In the genomic region with DNA sequence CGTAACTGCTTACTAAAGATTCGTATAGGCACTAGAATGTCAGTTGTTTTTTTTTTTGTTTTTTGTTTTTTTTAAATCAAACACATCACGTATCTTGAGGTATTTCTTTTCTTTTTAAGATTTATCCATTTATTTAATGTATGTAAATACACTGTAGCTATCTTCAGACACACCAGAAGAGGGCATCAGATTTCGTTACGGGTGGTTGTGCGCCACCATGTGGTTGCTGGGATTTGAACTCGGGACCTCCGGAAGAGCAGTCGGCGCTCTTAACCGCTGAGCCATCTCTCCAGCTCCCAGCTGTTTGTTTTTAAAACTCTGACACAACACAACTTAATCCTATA, we compare ENCODE assay signal across 9 mouse cellular contexts. TPM values are rescaled to one million over a fixed set of nuclear protein-coding genes. Genes with fewer than 3 reads are reported as not detected.
DNase-seq lines count a peak whose midpoint lies in the region; ATAC-seq and TF ChIP-seq lines count a peak whose summit lies in the region.
"Not testable (repeated sequence)": the region's sequence is repeated elsewhere in the genome, so short reads cannot be mapped to it uniquely, and the experiment has no call there.
"Had no signal": no experiment of that assay in that cellular context is flagged by ENCODE, and none has a peak within 500 bp of the region (broad histone marks: within the 10 kb centered on the region; RNA-seq: fewer than 3 reads in every experiment).

No protein-coding gene starts in this region.

- H3K27ac ChIP-seq in bone marrow macrophage, adult 2 months (ENCODE audit: insufficient read depth, low read depth, low read length); forebrain, embryonic 11.5 days (ENCODE audit: low read depth, low read length); heart, embryonic 14.5 days (replicated peaks in 1 of 2; ENCODE audit: control insufficient read depth in 1 of 2, insufficient read depth in 1 of 2, low read depth in 2 of 2, low read length in 2 of 2); intestine, embryonic 15.5 days; limb, embryonic 13.5 days; neural tube, embryonic 11.5 days (ENCODE audit: low read depth, low read length); testis, adult 2 months (ENCODE audit: control insufficient read depth, insufficient read depth, low read depth, low read length): not testable (repeated sequence)
- 0 out of 2 replicates have a peak overlapping the region, but pooled peaks have one; percentile 41 for H3K27ac ChIP-seq in lung, embryonic 15.5 days

- ATAC-seq in forebrain, embryonic 11.5 days (replicated peaks; ENCODE audit: low FRiP score); heart, embryonic 14.5 days (ENCODE audit: insufficient number of reproducible peaks, insufficient read depth, low FRiP score, low read depth); intestine, embryonic 15.5 days; limb, embryonic 13.5 days (ENCODE audit: low FRiP score, low read depth); lung, embryonic 15.5 days (ENCODE audit: borderline replicate concordance, extremely low read depth, low FRiP score, low TSS enrichment); neural tube, embryonic 11.5 days (ENCODE audit: insufficient read depth, low FRiP score, low TSS enrichment): not testable (repeated sequence)

- peak overlapping the region; percentile 47 for H3K4me3 ChIP-seq in bone marrow macrophage, adult 2 months (ENCODE audit: insufficient read depth, low read length)
- peak overlapping the region; percentile 37 for H3K4me3 ChIP-seq in forebrain, embryonic 11.5 days (ENCODE audit: low read depth, low read length)
- peak overlapping the region; percentile 41 to 51 for H3K4me3 ChIP-seq in heart, embryonic 14.5 days (ENCODE audit: control insufficient read depth in 1 of 2, insufficient read depth in 1 of 2, low read depth in 1 of 2, low read length in 2 of 2)
- H3K4me3 ChIP-seq in intestine, embryonic 15.5 days (replicated peaks): peak overlapping the region; percentile 49
- H3K4me3 ChIP-seq in limb, embryonic 13.5 days: peak overlapping the region; percentile 52
- peak overlapping the region; percentile 54 for H3K4me3 ChIP-seq in lung, embryonic 15.5 days
- peak overlapping the region; percentile 42 for H3K4me3 ChIP-seq in neural tube, embryonic 11.5 days (ENCODE audit: low read depth, low read length)
- H3K4me3 ChIP-seq in testis, adult 2 months (ENCODE audit: control insufficient read depth, low read depth, low read length): peak overlapping the region; percentile 87

- WGBS in forebrain, embryonic 11.5 days: 15% methylated on average over 11 of the region's 11 CpGs
- 13% methylated on average over 11 of the region's 11 CpGs for WGBS in heart, embryonic 14.5 days
- 13% methylated on average over 11 of the region's 11 CpGs for WGBS in intestine, embryonic 15.5 days
- 12% methylated on average over 11 of the region's 11 CpGs for WGBS in limb, embryonic 13.5 days
- 12% methylated on average over 11 of the region's 11 CpGs for WGBS in lung, embryonic 15.5 days
- 14% methylated on average over 11 of the region's 11 CpGs for WGBS in neural tube, embryonic 11.5 days

- not testable (repeated sequence) for H3K9ac ChIP-seq in forebrain, embryonic 11.5 days (ENCODE audit: low read length); heart, embryonic 14.5 days (ENCODE audit: low read length); neural tube, embryonic 11.5 days (ENCODE audit: low read length)
- peak overlapping the region; percentile 54; the same call in 1 of the 2 replicates for H3K9ac ChIP-seq in intestine, embryonic 15.5 days
- peak overlapping the region; percentile 25; the same call in 1 of the 2 replicates for H3K9ac ChIP-seq in limb, embryonic 13.5 days
- H3K9ac ChIP-seq in lung, embryonic 15.5 days: peak overlapping the region; percentile 47; the same call in 1 of the 2 replicates

- H3K36me3 ChIP-seq in forebrain, embryonic 11.5 days (ENCODE audit: control insufficient read depth, insufficient read depth, low read length); heart, embryonic 14.5 days (ENCODE audit: control insufficient read depth, insufficient read depth, low read length); intestine, embryonic 15.5 days; limb, embryonic 13.5 days; lung, embryonic 15.5 days; neural tube, embryonic 11.5 days (ENCODE audit: control insufficient read depth, insufficient read depth, low read length); testis, adult 2 months (ENCODE audit: control insufficient read depth, insufficient read depth, low read length): not testable (repeated sequence)

- peak; percentile 49; the same call in 1 of the 2 replicates for TF ChIP-seq CTCF in bone marrow macrophage, adult 2 months (IDR thresholded peaks at IDR 0.05; ENCODE audit: low read depth, low read length)
- TF ChIP-seq CTCF in testis, adult 2 months (IDR thresholded peaks at IDR 0.05; ENCODE audit: control insufficient read depth, insufficient read depth, insufficient replicate concordance, low read depth, low read length): 0 out of 2 replicates have a peak, but pooled peaks have one; percentile 3

- H3K4me1 ChIP-seq in bone marrow macrophage, adult 2 months (ENCODE audit: control insufficient read depth, insufficient read depth, low read length): peaks cover 16% of the 10 kb centered on the region
- H3K4me1 ChIP-seq in forebrain, embryonic 11.5 days (replicated peaks; ENCODE audit: control insufficient read depth, insufficient read depth, low read length); heart, embryonic 14.5 days (ENCODE audit: control insufficient read depth in 2 of 2, insufficient read depth in 2 of 2, low read length in 2 of 2); intestine, embryonic 15.5 days (replicated peaks); neural tube, embryonic 11.5 days (ENCODE audit: control insufficient read depth, insufficient read depth, low read length); testis, adult 2 months (ENCODE audit: control insufficient read depth, insufficient read depth, low read length): not testable (repeated sequence)
- H3K4me1 ChIP-seq in limb, embryonic 13.5 days: peaks cover 12% of the 10 kb centered on the region
- peaks cover 14% of the 10 kb centered on the region for H3K4me1 ChIP-seq in lung, embryonic 15.5 days

- H3K27me3 ChIP-seq in forebrain, embryonic 11.5 days (ENCODE audit: control insufficient read depth, insufficient read depth, low read length): peaks cover 20% of the 10 kb centered on the region
- H3K27me3 ChIP-seq in heart, embryonic 14.5 days (ENCODE audit: control insufficient read depth, insufficient read depth, low read length); intestine, embryonic 15.5 days (replicated peaks); lung, embryonic 15.5 days; testis, adult 2 months (ENCODE audit: control insufficient read depth, insufficient read depth, low read length): not testable (repeated sequence)
- H3K27me3 ChIP-seq in limb, embryonic 13.5 days: peaks cover 55% of the 10 kb centered on the region
- H3K27me3 ChIP-seq in neural tube, embryonic 11.5 days (ENCODE audit: control insufficient read depth, insufficient read depth, low read length): peaks cover 15% of the 10 kb centered on the region

- H3K4me2 ChIP-seq in forebrain, embryonic 11.5 days (ENCODE audit: low read depth, low read length, severe bottlenecking): peak overlapping the region; percentile 75
- peak overlapping the region; percentile 92 for H3K4me2 ChIP-seq in heart, embryonic 14.5 days (ENCODE audit: low read length)
- H3K4me2 ChIP-seq in intestine, embryonic 15.5 days (replicated peaks): peak overlapping the region; percentile 81
- peak overlapping the region; percentile 85 for H3K4me2 ChIP-seq in limb, embryonic 13.5 days (replicated peaks)
- peak overlapping the region; percentile 84 for H3K4me2 ChIP-seq in lung, embryonic 15.5 days
- H3K4me2 ChIP-seq in neural tube, embryonic 11.5 days (ENCODE audit: low read depth): peak overlapping the region; percentile 69

- not testable (repeated sequence) for DNase-seq in forebrain, embryonic 11.5 days (ENCODE audit: low spot score); neural tube, embryonic 11.5 days (ENCODE audit: low spot score)

- not testable (repeated sequence) for TF ChIP-seq POLR2A in bone marrow macrophage, adult 2 months (IDR thresholded peaks at IDR 0.05; ENCODE audit: borderline replicate concordance, low read depth, low read length); testis, adult 2 months (IDR thresholded peaks at IDR 0.05; ENCODE audit: control insufficient read depth, low read depth, low read length)

- not testable (repeated sequence) for H3K9me3 ChIP-seq in forebrain, embryonic 11.5 days (ENCODE audit: control insufficient read depth, low read length); heart, embryonic 14.5 days (ENCODE audit: control insufficient read depth, low read length); intestine, embryonic 15.5 days; limb, embryonic 13.5 days; lung, embryonic 15.5 days; neural tube, embryonic 11.5 days (ENCODE audit: control insufficient read depth, low read length)

RNA-seq across cellular contexts. Expression of gene Bspry, which starts 0.3 kb away (rescaled TPM):
- polyA plus RNA-seq in bone marrow macrophage, adult 2 months (2012; ENCODE audit: insufficient read depth, insufficient read length, missing spikeins): 0.55 TPM in 1 of 2 replicates, not detected in the other
- polyA plus RNA-seq in forebrain, embryonic 11.5 days (2014; fragmentation: Nextera tagmentation; extraction: Ambion mirVana): 0.96 and 0.98 TPM in 2 replicates
- 0.27 and 0.36 TPM in 2 replicates for polyA plus RNA-seq in heart, embryonic 14.5 days (2014; fragmentation: Nextera tagmentation; extraction: Ambion mirVana)
- 31.7 and 33.2 TPM in 2 replicates for polyA plus RNA-seq in intestine, embryonic 15.5 days (2015; fragmentation: Nextera tagmentation; extraction: Ambion mirVana)
- polyA plus RNA-seq in limb, embryonic 13.5 days (2015; fragmentation: Nextera tagmentation; extraction: Ambion mirVana): 2.9 and 3.2 TPM in 2 replicates
- polyA plus RNA-seq in lung, embryonic 15.5 days (2015; fragmentation: Nextera tagmentation; extraction: Ambion mirVana): 36.7 and 44.0 TPM in 2 replicates
- polyA plus RNA-seq in neural tube, embryonic 11.5 days (2014; fragmentation: Nextera tagmentation; extraction: Ambion mirVana): 0.82 and 1.2 TPM in 2 replicates
- 443 and 501 TPM in 2 replicates for polyA plus RNA-seq in testis, adult 2 months (2012; rRNA removed)

RNA-seq across cellular contexts. Expression of gene Wdr31, which starts 8.9 kb away (rescaled TPM):
- polyA plus RNA-seq in bone marrow macrophage, adult 2 months (2012; ENCODE audit: insufficient read depth, insufficient read length, missing spikeins): 0.94 TPM in 1 of 2 replicates, not detected in the other
- 11.5 and 14.3 TPM in 2 replicates for polyA plus RNA-seq in forebrain, embryonic 11.5 days (2014; fragmentation: Nextera tagmentation; extraction: Ambion mirVana)
- 2.6 and 2.8 TPM in 2 replicates for polyA plus RNA-seq in heart, embryonic 14.5 days (2014; fragmentation: Nextera tagmentation; extraction: Ambion mirVana)
- polyA plus RNA-seq in intestine, embryonic 15.5 days (2015; fragmentation: Nextera tagmentation; extraction: Ambion mirVana): 7.7 and 9.1 TPM in 2 replicates
- polyA plus RNA-seq in limb, embryonic 13.5 days (2015; fragmentation: Nextera tagmentation; extraction: Ambion mirVana): 6.8 and 7.9 TPM in 2 replicates
- 12.9 and 13.0 TPM in 2 replicates for polyA plus RNA-seq in lung, embryonic 15.5 days (2015; fragmentation: Nextera tagmentation; extraction: Ambion mirVana)
- polyA plus RNA-seq in neural tube, embryonic 11.5 days (2014; fragmentation: Nextera tagmentation; extraction: Ambion mirVana): 5.1 and 5.8 TPM in 2 replicates
- 202 and 208 TPM in 2 replicates for polyA plus RNA-seq in testis, adult 2 months (2012; rRNA removed)

RNA-seq across cellular contexts. Expression of gene Hdhd3, which starts 23.7 kb away (rescaled TPM):
- 0.46 and 2.2 TPM in 2 replicates for polyA plus RNA-seq in bone marrow macrophage, adult 2 months (2012; ENCODE audit: insufficient read depth, insufficient read length, missing spikeins)
- polyA plus RNA-seq in forebrain, embryonic 11.5 days (2014; fragmentation: Nextera tagmentation; extraction: Ambion mirVana): 9.1 and 10.1 TPM in 2 replicates
- polyA plus RNA-seq in heart, embryonic 14.5 days (2014; fragmentation: Nextera tagmentation; extraction: Ambion mirVana): 7.5 and 11.4 TPM in 2 replicates
- 61.6 and 76.4 TPM in 2 replicates for polyA plus RNA-seq in intestine, embryonic 15.5 days (2015; fragmentation: Nextera tagmentation; extraction: Ambion mirVana)
- polyA plus RNA-seq in limb, embryonic 13.5 days (2015; fragmentation: Nextera tagmentation; extraction: Ambion mirVana): 14.7 and 14.8 TPM in 2 replicates
- polyA plus RNA-seq in lung, embryonic 15.5 days (2015; fragmentation: Nextera tagmentation; extraction: Ambion mirVana): 18.6 and 21.1 TPM in 2 replicates
- polyA plus RNA-seq in neural tube, embryonic 11.5 days (2014; fragmentation: Nextera tagmentation; extraction: Ambion mirVana): 11.2 and 14.8 TPM in 2 replicates
- 5.9 and 7.0 TPM in 2 replicates for polyA plus RNA-seq in testis, adult 2 months (2012; rRNA removed)

RNA-seq across cellular contexts. Expression of gene Alad, which starts 40.2 kb away (rescaled TPM):
- 9.2 and 10.3 TPM in 2 replicates for polyA plus RNA-seq in bone marrow macrophage, adult 2 months (2012; ENCODE audit: insufficient read depth, insufficient read length, missing spikeins)
- polyA plus RNA-seq in forebrain, embryonic 11.5 days (2014; fragmentation: Nextera tagmentation; extraction: Ambion mirVana): 89.3 and 98.2 TPM in 2 replicates
- polyA plus RNA-seq in heart, embryonic 14.5 days (2014; fragmentation: Nextera tagmentation; extraction: Ambion mirVana): 67.2 and 69.3 TPM in 2 replicates
- 156 and 161 TPM in 2 replicates for polyA plus RNA-seq in intestine, embryonic 15.5 days (2015; fragmentation: Nextera tagmentation; extraction: Ambion mirVana)
- polyA plus RNA-seq in limb, embryonic 13.5 days (2015; fragmentation: Nextera tagmentation; extraction: Ambion mirVana): 79.7 and 85.4 TPM in 2 replicates
- polyA plus RNA-seq in lung, embryonic 15.5 days (2015; fragmentation: Nextera tagmentation; extraction: Ambion mirVana): 116 and 117 TPM in 2 replicates
- 81.5 and 89.7 TPM in 2 replicates for polyA plus RNA-seq in neural tube, embryonic 11.5 days (2014; fragmentation: Nextera tagmentation; extraction: Ambion mirVana)
- 57.5 and 64.0 TPM in 2 replicates for polyA plus RNA-seq in testis, adult 2 months (2012; rRNA removed)

RNA-seq across cellular contexts. Expression of gene Rnf183, which starts 44.5 kb away (rescaled TPM):
- polyA plus RNA-seq in bone marrow macrophage, adult 2 months (2012; ENCODE audit: insufficient read depth, insufficient read length, missing spikeins): not detected in 2 replicates
- not detected in 2 replicates for polyA plus RNA-seq in forebrain, embryonic 11.5 days (2014; fragmentation: Nextera tagmentation; extraction: Ambion mirVana)
- polyA plus RNA-seq in heart, embryonic 14.5 days (2014; fragmentation: Nextera tagmentation; extraction: Ambion mirVana): not detected in 2 replicates
- polyA plus RNA-seq in intestine, embryonic 15.5 days (2015; fragmentation: Nextera tagmentation; extraction: Ambion mirVana): not detected in 2 replicates
- not detected in 2 replicates for polyA plus RNA-seq in limb, embryonic 13.5 days (2015; fragmentation: Nextera tagmentation; extraction: Ambion mirVana)
- polyA plus RNA-seq in lung, embryonic 15.5 days (2015; fragmentation: Nextera tagmentation; extraction: Ambion mirVana): 0.14 TPM in 1 of 2 replicates, not detected in the other
- polyA plus RNA-seq in neural tube, embryonic 11.5 days (2014; fragmentation: Nextera tagmentation; extraction: Ambion mirVana): not detected in 2 replicates
- polyA plus RNA-seq in testis, adult 2 months (2012; rRNA removed): 4.2 and 4.3 TPM in 2 replicates
- polyA plus RNA-seq: inflammation-experienced regulatory T-cells, adult 6 months had no signal

Comparison
In these comparisons a context has a peak if more than half of its experiments do, and no peak if none do; other contexts are left out.
1. H3K4me3 ChIP-seq: peak in every context shown above with its lines; median percentile 87 in testis, adult 2 months; 54 in lung, embryonic 15.5 days; 52 in limb, embryonic 13.5 days; 49 in intestine, embryonic 15.5 days; 47 in bone marrow macrophage, adult 2 months; 46 in heart, embryonic 14.5 days; 42 in neural tube, embryonic 11.5 days; 37 in forebrain, embryonic 11.5 days.
2. RNA of gene Wdr31, which starts 8.9 kb away (polyA plus RNA-seq): 202 to 208 TPM in testis, adult 2 months; 12.9 to 13.0 TPM in lung, embryonic 15.5 days, 11.5 to 14.3 TPM in forebrain, embryonic 11.5 days, 7.7 to 9.1 TPM in intestine, embryonic 15.5 days, 6.8 to 7.9 TPM in limb, embryonic 13.5 days, 5.1 to 5.8 TPM in neural tube, embryonic 11.5 days, 2.6 to 2.8 TPM in heart, embryonic 14.5 days and 0.94 TPM in bone marrow macrophage, adult 2 months; every median in the first group is over 10 times any median in the second.
3. Peak in every context shown above with its lines, with median percentiles within 50 percentile points of each other: H3K4me2 ChIP-seq.